Mouse (Mus musculus) embryo, embryonic 11.5 days (tissue): ENCODE results near the gene Pate4.
"Not testable (repeated sequence)": the region's sequence is repeated elsewhere in the genome, so short reads cannot be mapped to it uniquely, and the experiment has no call there.

ENCODE experiments used
- DNase-seq: peaks from one replicate; pipeline ENCODE4 v3.0.0-alpha.2; 2012; ENCODE audit warnings: low read depth, low spot score

Pate4 gene

GRCm38 (mm10) chr9:35611841-35612240 is at the start of gene Pate4:
Pate4 (minus strand) TSS chr9:35611941.
- DNase-seq, result no peak

GRCm38 (mm10) chr9:35648102-35648501 is 36.4 kb upstream of the Pate4 start, which contains the start of gene Pate3:
Pate3 (minus strand) TSS chr9:35648202.
- DNase-seq, result no peak

GRCm38 (mm10) chr9:35632981-35633380 is 21.2 kb upstream of the Pate4 start:
- no peak for DNase-seq

GRCm38 (mm10) chr9:35616784-35617183 is 5.0 kb upstream of the Pate4 start:
- DNase-seq, result not testable (repeated sequence)

- no peak for DNase-seq
These were observed 2.3 kb upstream of the Pate4 start for GRCm38 (mm10) chr9:35614005-35614404.

GRCm38 (mm10) chr9:35607647-35608405 is 3.9 kb downstream of the Pate4 start:
- no peak for DNase-seq

GRCm38 (mm10) chr9:35592903-35593302 is 18.8 kb downstream of the Pate4 start:
- peak; percentile 27 for DNase-seq

GRCm38 (mm10) chr9:35587674-35588073 is 24.1 kb downstream of the Pate4 start:
- no peak for DNase-seq

GRCm38 (mm10) chr9:35574416-35574815 is 37.3 kb downstream of the Pate4 start:
- DNase-seq, result no peak

GRCm38 (mm10) chr9:35570663-35571062 is 41.1 kb downstream of the Pate4 start:
- DNase-seq, result no peak

GRCm38 (mm10) chr9:35569571-35570534 is 41.9 kb downstream of the Pate4 start, which contains the start of the genes Pate2 and Hyls1:
Pate2 (plus strand) TSS chr9:35570284.
Hyls1 (minus strand) TSS chr9:35570398.
- DNase-seq, result peak; percentile 96

- no peak for DNase-seq
These were observed 43.7 kb downstream of the Pate4 start for GRCm38 (mm10) chr9:35567995-35568394.

- no peak for DNase-seq
These were observed 47.1 kb downstream of the Pate4 start for GRCm38 (mm10) chr9:35564536-35565240.

- DNase-seq, result no peak
These were observed 50.2 kb downstream of the Pate4 start for GRCm38 (mm10) chr9:35561583-35561982.

- no peak for DNase-seq
These were observed 50.7 kb downstream of the Pate4 start for GRCm38 (mm10) chr9:35561076-35561475.

- DNase-seq, result peak; percentile 87
These were observed 52.5 kb downstream of the Pate4 start for GRCm38 (mm10) chr9:35559009-35559890.

- peak; percentile 45 for DNase-seq
These were observed 53.3 kb downstream of the Pate4 start, which contains the start of the genes Ddx25 and Pus3 for GRCm38 (mm10) chr9:35558257-35559008. Ddx25 (minus strand) TSS chr9:35558528. Pus3 (plus strand) TSS chr9:35558595.
